Mouse (Mus musculus) gastrocnemius, postnatal 25 days (tissue): ENCODE measurements around the gene Pknox2. TPM values are rescaled to one million over a fixed set of nuclear protein-coding genes. Genes with fewer than 3 reads are reported as not detected.

ENCODE experiments used
- DNase-seq: peaks from one replicate; pipeline ENCODE4 v3.0.0; 2022
- long read RNA-seq, 2 experiments: library from polyadenylated mRNA; stranded (forward); transcript quantifications; one replicate each; pipeline ENCODE4 v2.0.0; 2021
- total RNA-seq, 2 experiments: library from RNA; stranded (reverse); gene quantifications; 1 replicate in 1 of 2; 2 replicates in 1 of 2; pipeline ENCODE4 v1.2.3; 2021

The Pknox2 gene
- total RNA-seq = 10 to 100 TPM; 30.1 to 31.4 TPM
- long read RNA-seq, experiment 1, partial matches to known transcripts = 0 of 10 reads
- long read RNA-seq, experiment 1, other reads (novel, unspliced or antisense) = 8 of 10 reads
- long read RNA-seq, experiment 2, partial matches to known transcripts = 7 of 9 reads
- long read RNA-seq, experiment 2, other reads (novel, unspliced or antisense) = 0 of 9 reads

- peak; percentile 80 for DNase-seq
Observed at GRCm38 (mm10) chr9:37147359-37147685, at the start of gene Pknox2. TSS of gene Pknox2 (minus strand) at chr9:37147407.

DNA sequence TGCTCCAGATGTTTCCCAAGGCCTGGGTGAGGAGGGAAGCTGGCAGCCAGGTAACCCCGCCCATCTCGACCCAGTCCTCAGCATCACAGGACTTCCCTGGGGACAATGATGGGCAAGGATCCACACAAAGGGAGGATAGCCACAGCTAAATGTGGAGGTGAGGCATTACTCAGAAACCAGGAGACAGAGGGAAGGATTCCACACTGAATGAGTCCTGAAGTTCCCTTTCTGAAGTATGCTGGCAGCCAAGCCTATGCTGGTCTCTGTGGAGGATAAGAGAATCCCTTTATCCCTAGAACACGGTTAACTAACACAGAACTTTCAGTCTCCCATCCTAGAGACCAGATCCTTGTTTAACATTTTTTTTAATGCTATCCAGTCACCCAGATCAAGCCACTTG, 40.8 kb upstream of the Pknox2 start:
- no peak for DNase-seq

- DNase-seq = no peak
Observed at GRCm38 (mm10) chr9:37187407-37187806, 40.2 kb upstream of the Pknox2 start.

DNA sequence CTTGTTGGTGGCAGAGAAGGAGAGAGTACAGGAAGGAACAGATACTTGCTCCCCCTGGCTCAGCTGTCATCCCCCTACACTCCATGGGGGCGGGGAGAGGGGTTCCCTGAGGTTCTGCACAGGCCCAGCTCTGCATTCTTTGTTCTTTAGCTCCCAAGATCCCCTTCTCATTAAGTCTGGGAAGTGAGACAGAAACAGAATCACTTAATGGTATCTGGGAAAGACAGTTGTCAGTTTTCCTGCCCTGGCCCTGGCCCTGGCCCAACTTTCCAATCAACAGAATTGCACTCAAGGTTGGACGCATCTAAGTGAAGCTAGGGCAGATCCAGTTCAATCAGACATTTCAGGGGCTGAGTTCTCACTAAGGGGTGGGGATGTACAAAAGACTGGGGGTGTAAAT, 36.0 kb upstream of the Pknox2 start:
- no peak for DNase-seq

- no peak for DNase-seq
Observed at GRCm38 (mm10) chr9:37181596-37181995, 34.4 kb upstream of the Pknox2 start.

GRCm38 (mm10) chr9:37179596-37179995, 32.4 kb upstream of the Pknox2 start:
- no peak for DNase-seq

DNA sequence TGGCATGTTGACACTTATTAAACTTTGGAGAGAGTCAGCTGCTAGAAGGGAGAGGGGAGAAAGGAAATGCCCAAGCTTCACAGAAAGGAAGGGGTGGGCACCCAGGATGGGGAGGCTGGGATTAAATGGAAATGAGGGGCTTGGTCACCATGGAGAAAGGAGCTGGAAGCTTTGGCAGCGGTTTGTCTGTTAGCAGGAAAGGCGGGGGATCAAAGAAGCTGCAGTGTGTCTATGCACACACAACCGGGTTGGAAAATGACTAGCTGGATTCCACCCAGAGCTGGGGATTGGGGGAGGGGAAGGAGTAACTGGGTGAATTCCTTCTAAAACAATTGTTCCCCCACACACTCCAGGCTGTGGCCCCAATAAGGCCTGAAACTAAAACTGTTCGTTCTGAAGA, 31.7 kb upstream of the Pknox2 start:
- no peak for DNase-seq

- no peak for DNase-seq
Observed at GRCm38 (mm10) chr9:37177551-37177950, 30.3 kb upstream of the Pknox2 start.

DNA sequence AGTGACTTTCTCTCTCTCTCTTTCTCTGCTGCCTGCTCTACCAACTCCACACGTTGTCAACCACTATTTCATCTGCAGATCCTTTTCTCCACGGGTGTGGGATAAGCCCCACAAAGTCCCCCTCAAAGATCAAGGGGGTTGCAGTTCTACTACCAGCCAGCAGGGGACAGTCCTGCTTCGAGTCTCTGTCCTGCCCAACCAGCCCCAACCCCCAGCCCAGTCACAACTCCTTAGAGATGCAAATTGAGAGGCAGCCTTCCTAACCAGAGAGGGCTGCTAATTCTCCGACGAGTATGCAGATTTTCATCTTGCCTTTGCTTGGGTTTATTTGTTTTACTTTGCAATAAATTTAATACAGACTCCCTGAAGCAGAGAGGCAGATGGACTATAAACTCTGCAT, 29.9 kb upstream of the Pknox2 start:
- no peak for DNase-seq

GRCm38 (mm10) chr9:37176002-37176401, 28.8 kb upstream of the Pknox2 start:
- DNase-seq = no peak

DNA sequence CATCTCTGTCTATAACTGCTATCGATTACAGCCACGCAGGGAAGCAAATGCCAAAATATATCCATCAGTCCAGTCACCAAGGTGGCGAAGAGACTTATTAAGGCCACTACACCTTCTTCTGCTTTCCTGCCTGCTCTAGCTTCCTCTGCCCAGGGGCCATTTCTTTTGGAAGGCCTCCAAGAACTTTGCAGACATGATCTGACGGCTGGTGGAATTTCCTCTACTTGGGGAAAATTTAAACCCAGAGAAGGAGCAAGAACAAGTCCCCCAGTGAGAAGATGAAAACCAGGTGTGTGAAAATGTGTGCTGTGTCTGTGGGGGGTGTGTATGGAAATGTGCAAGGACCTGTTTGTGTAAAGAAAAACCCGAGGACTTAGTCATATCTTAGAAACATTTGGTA, 26.2 kb upstream of the Pknox2 start:
- no peak for DNase-seq

GRCm38 (mm10) chr9:37166899-37167298, 19.7 kb upstream of the Pknox2 start:
- DNase-seq = no peak

DNA sequence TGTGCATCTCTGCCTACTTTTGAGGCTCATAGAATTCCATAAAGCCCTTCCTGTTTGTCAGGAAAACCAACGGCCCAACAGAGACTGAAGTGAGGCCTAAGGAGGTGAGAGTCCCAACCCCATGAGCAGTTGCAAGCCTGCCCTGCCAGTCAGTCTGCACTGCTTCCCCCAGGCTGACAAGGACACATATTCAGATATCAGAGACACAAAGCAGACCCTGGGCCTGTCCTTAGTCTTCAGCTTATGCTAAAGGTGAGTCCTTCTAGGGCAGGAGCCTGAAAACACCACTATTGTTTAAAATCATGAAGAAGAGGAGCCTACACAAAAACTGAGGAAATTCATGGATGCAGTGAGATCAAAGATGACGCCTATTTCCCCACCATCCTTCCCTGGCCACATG, 13.5 kb upstream of the Pknox2 start:
- DNase-seq = no peak

GRCm38 (mm10) chr9:37147886-37148285, 679 bp upstream of the Pknox2 start:
- no peak for DNase-seq

- DNase-seq = peak; percentile 84
Observed at GRCm38 (mm10) chr9:37146603-37147358, 426 bp downstream of the Pknox2 start.

- DNase-seq = no peak
Observed at GRCm38 (mm10) chr9:37146353-37146602, 929 bp downstream of the Pknox2 start.

GRCm38 (mm10) chr9:37145616-37146352, 1.4 kb downstream of the Pknox2 start:
- DNase-seq = no peak

DNA sequence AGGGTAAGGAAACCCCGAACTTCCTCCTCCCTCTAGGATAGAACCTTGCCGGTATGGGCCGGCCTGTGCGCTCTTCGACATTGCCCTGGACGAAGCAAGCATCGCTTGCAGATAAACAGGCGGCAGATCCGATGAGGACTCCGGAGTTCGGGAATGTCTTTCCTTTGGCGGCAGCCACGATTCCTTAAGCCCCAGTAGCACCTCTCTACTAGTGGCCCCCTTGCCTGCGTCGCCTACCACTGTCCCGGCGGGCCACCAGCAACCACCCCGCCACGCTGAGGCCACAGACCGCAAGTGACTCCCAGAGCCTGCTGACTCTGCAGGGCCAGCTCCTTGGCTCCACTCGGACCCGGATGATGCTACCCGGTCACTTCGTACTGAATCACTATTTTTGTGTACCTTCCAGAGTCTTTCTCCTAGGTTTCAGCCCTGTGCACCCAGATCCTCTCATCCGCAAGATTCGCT, 2.0 kb downstream of the Pknox2 start:
- DNase-seq = no peak

DNA sequence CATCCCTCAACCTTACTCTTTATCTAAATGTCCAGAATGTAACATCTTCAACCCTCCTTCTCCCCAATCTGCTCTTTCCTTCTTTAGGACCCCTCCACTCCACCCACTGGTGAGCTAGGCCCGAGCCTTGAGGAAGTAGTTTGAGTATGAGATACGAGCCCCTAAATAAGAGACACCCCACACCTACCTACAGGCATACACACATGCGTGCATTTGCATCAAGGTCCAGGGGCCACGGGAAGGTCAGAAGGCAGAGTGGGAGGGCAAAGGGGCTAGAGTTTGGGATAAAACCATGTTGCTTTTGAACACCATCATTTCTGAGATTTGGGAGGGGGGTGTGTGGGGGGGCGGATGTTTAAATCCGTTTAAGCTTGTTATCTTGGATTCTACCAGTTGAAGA, 2.5 kb downstream of the Pknox2 start:
- no peak for DNase-seq

GRCm38 (mm10) chr9:37144251-37144650, 3.0 kb downstream of the Pknox2 start:
- DNase-seq = no peak

DNA sequence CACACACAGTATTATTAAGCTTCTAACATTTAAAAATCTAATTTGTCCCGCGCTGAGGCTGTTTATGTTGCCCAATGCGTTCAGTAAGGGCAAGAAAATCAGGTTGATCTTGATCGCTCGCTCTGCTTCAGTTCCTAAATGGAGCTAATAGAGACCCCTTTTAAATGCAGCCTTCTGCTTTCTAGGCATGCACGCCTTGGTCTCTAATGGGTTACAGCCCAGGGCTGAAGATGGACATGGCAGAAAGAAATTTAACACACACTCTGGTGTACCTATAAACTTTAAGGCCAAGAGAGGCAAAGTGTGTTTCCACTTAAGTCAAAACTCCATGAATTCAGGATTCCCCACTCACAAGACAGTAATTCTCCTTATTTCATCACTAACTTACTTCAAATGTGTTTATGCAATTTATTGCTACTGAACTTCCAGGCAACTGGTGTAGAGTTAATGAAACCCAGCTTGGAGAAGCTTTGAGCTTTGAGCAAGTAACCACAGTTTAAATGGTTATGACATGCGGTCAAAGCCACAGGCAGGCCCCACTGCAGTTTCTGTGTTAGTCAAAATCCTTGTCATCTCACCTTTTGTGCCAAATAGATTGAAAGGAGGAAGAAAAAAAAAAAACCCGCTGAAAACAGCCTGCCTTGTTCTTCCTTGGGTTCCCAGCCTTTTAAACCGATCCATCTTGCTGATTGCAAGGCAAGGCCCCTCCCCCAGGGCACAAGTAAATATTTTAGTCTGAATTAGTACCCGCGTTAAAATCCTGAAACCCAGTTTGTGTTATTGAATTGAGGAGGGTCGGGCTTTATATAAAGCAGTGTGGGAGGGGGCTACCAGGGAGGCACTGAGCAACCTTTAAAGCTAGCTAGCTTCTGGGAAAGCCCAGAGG, 3.9 kb downstream of the Pknox2 start:
- no peak for DNase-seq

DNA sequence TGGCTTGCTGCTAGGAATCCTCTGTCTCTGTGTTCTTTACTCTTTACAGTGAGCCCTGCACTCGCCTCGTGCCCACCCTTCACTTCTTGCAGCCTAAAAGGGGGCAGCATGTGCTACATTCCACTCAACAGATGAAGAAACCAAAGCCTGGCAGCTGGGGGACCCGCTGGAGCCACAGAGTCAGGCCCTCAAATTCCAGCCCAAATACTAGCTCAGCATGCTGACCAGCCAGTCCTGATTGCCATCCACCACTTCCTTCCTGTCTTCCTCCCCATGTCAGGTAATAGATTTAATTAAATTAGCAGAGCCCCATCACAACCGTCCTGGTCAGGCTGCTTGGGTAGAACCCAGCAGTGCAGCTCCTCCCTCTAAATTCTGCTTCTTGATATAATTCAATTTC, 5.1 kb downstream of the Pknox2 start:
- no peak for DNase-seq
